Mouse (Mus musculus) right cerebral cortex, adult 18-20 months (tissue): ENCODE results near the gene Haus4.

Experiments
- DNase-seq: peaks from one replicate; pipeline ENCODE4 v3.0.0; 2022; ENCODE audit warnings: mixed read lengths

Haus4 gene

GRCm38 (mm10) chr14:54572790-54573736 lies 18.6 kb upstream of the Haus4 start:
- no peak for DNase-seq

GRCm38 (mm10) chr14:54572122-54572521 lies 17.7 kb upstream of the Haus4 start:
- DNase-seq = no peak

GRCm38 (mm10) chr14:54569451-54570392 lies 15.3 kb upstream of the Haus4 start:
- no peak for DNase-seq

GRCm38 (mm10) chr14:54568694-54569414 lies 14.4 kb upstream of the Haus4 start:
- peak; percentile 57 for DNase-seq

- no peak for DNase-seq
Measured at GRCm38 (mm10) chr14:54560527-54561242, 6.3 kb upstream of the Haus4 start.

- no peak for DNase-seq
Measured at GRCm38 (mm10) chr14:54557330-54557729, 2.9 kb upstream of the Haus4 start.

- DNase-seq = no peak
Measured at GRCm38 (mm10) chr14:54553454-54553974, 902 bp downstream of the Haus4 start.

- DNase-seq = no peak
Measured at GRCm38 (mm10) chr14:54544703-54545102, 9.7 kb downstream of the Haus4 start.

- DNase-seq = no peak
Measured at GRCm38 (mm10) chr14:54540771-54541170, 13.6 kb downstream of the Haus4 start.

GRCm38 (mm10) chr14:54538580-54538979 lies 15.8 kb downstream of the Haus4 start:
- DNase-seq = no peak

GRCm38 (mm10) chr14:54528446-54529111 lies 25.8 kb downstream of the Haus4 start:
- peak; percentile 77 for DNase-seq

- no peak for DNase-seq
Measured at GRCm38 (mm10) chr14:54528007-54528393, 26.4 kb downstream of the Haus4 start.

GRCm38 (mm10) chr14:54527227-54528006 lies 27.0 kb downstream of the Haus4 start:
- no peak for DNase-seq

GRCm38 (mm10) chr14:54523600-54523999 lies 30.8 kb downstream of the Haus4 start:
- no peak for DNase-seq

GRCm38 (mm10) chr14:54516710-54517310 lies 37.6 kb downstream of the Haus4 start:
- DNase-seq = no peak

GRCm38 (mm10) chr14:54509774-54510173 lies 44.6 kb downstream of the Haus4 start:
- no peak for DNase-seq

GRCm38 (mm10) chr14:54503092-54503491 lies 51.3 kb downstream of the Haus4 start:
- DNase-seq = no peak

- no peak for DNase-seq
Measured at GRCm38 (mm10) chr14:54501365-54501764, 53.1 kb downstream of the Haus4 start.

- no peak for DNase-seq
Measured at GRCm38 (mm10) chr14:54499330-54499729, 55.1 kb downstream of the Haus4 start.

- DNase-seq = no peak
Measured at GRCm38 (mm10) chr14:54496706-54497105, 57.7 kb downstream of the Haus4 start.
